Mouse (Mus musculus): ENCODE measurements around the gene Gm5767. TPM values are rescaled to one million over a fixed set of nuclear protein-coding genes. Genes with fewer than 3 reads are reported as not detected.

Gm5767 gene
- total and polyA plus RNA-seq, 3 experiments = not detected

DNA sequence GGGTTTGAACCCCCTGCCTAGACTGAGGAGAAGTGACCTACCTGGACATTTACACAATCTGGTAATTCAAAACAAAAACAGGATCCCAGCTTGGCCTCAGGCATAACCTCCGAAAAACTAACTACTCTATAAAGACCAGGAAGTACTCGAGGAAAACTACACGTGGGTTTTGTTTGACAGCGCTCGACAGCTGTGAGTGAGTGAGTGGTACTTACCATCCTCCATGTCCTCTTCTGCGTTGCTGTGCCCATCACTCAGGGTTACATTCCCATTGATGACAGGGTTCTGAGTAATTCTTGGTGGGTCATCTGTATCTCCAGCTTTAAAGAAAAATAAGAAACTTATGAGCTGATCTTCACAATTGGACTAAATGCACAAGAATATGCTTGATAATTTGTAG is 35.7 kb downstream of the Gm5767 start:
- no peaks in the 10 kb centered on the region for H3K4me1 ChIP-seq (ENCODE audit: control insufficient read depth in 1 of 2, insufficient read depth in 2 of 2, low read length in 2 of 2)

DNA sequence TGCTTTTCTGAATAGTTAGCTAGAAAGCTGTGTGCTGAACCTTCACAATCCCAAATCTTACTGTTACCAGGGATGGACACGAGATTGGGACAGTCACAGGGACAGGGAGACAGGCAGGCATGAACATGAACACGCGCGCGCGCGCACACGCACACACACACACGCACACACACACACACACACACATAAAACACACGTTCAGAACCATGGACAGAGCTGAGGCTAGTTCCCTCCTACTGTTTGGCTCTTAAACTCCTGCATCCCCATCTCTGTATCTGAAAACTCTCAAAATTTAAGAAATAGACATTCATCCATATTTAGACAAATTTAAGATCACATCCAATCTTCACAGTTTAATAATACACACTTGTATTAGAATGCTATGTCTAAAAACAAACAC is 37.2 kb downstream of the Gm5767 start:
- TF ChIP-seq HCFC1 (IDR thresholded peaks at IDR 0.05; ENCODE audit: low read depth, low read length) = no peak
- peak; percentile 74; the same call in 1 of the 2 replicates for TF ChIP-seq SIN3A (IDR thresholded peaks at IDR 0.05; ENCODE audit: low read length)
- DNase-seq (ENCODE audit: low read depth, low spot score) = peak; percentile 57
- Histone ChIP-seq H3K36me3 (ENCODE audit: control insufficient read depth in 1 of 2, insufficient read depth in 2 of 2, low read length in 2 of 2) (peaks cover 0 to 30% of the 10 kb centered on the region in 2 experiments; a peak in 3 of 4 replicates), H3K27me3 (ENCODE audit: control insufficient read depth in 1 of 2, insufficient read depth in 2 of 2, low read length in 2 of 2) (no peaks in the 10 kb centered on the region), H3K79me2 (ENCODE audit: control insufficient read depth, insufficient read depth, low read length, poor library complexity) (peaks cover 64% of the 10 kb centered on the region), H3K9ac (ENCODE audit: control insufficient read depth, low read depth, low read length, poor library complexity, severe bottlenecking) (no peak overlapping the region), H3K9me3 (replicated peaks; ENCODE audit: insufficient read depth, low read length) (no peaks in the 10 kb centered on the region), H3K27ac (ENCODE audit: control insufficient read depth, low read depth, low read length) (no peak overlapping the region), H3K4me3 (ENCODE audit: control insufficient read depth in 1 of 2, insufficient read depth in 1 of 2, low read depth in 2 of 2, low read length in 2 of 2) (no peak overlapping the region), H3K4me1 (ENCODE audit: control insufficient read depth in 1 of 2, insufficient read depth in 2 of 2, low read length in 2 of 2) (no peaks in the 10 kb centered on the region)

More for the DNA sequence above, 35.7 kb downstream of the Gm5767 start:
- Histone ChIP-seq H3K4me3 (ENCODE audit: control insufficient read depth in 1 of 2, insufficient read depth in 1 of 2, low read depth in 2 of 2, low read length in 2 of 2) (no peak overlapping the region), H3K9me3 (replicated peaks; ENCODE audit: insufficient read depth, low read length) (no peaks in the 10 kb centered on the region), H3K27me3 (ENCODE audit: control insufficient read depth in 1 of 2, insufficient read depth in 2 of 2, low read length in 2 of 2) (no peaks in the 10 kb centered on the region), H3K9ac (ENCODE audit: control insufficient read depth, low read depth, low read length, poor library complexity, severe bottlenecking) (no peak overlapping the region), H3K79me2 (ENCODE audit: control insufficient read depth, insufficient read depth, low read length, poor library complexity) (peaks cover 50% of the 10 kb centered on the region), H3K27ac (ENCODE audit: control insufficient read depth, low read depth, low read length) (no peak overlapping the region), H3K36me3 (ENCODE audit: control insufficient read depth in 1 of 2, insufficient read depth in 2 of 2, low read length in 2 of 2) (peaks cover 0 to 37% of the 10 kb centered on the region in 2 experiments; a peak in 2 of 4 replicates)
- no peak for DNase-seq (ENCODE audit: low read depth, low spot score)
- no peak for TF ChIP-seq MYB (IDR thresholded peaks at IDR 0.05; ENCODE audit: low read depth, low read length)
- no peak for TF ChIP-seq POLR2AphosphoS2 (IDR thresholded peaks at IDR 0.05; ENCODE audit: low read length)
- TF ChIP-seq KAT2A (conservative IDR thresholded peaks at IDR 0.05; ENCODE audit: low read depth, low read length) = no peak
- TF ChIP-seq HCFC1 (IDR thresholded peaks at IDR 0.05; ENCODE audit: low read depth, low read length) = no peak
- no peak for TF ChIP-seq CHD2 (IDR thresholded peaks at IDR 0.05; ENCODE audit: low read length)
- no peak for TF ChIP-seq USF2 (IDR thresholded peaks at IDR 0.05; ENCODE audit: borderline replicate concordance in 1 of 2, insufficient read depth in 1 of 2, low read depth in 1 of 2, low read length in 2 of 2)
- TF ChIP-seq BHLHE40 (IDR thresholded peaks at IDR 0.05; ENCODE audit: borderline replicate concordance, low read depth, low read length) = no peak
- TF ChIP-seq ZMIZ1 (IDR thresholded peaks at IDR 0.05; ENCODE audit: low read depth, low read length) = no peak
- no peak for TF ChIP-seq ZKSCAN1 (IDR thresholded peaks at IDR 0.05; ENCODE audit: low read depth, low read length)
- no peak for TF ChIP-seq ZNF384 (IDR thresholded peaks at IDR 0.05; ENCODE audit: low read depth, low read length)
- TF ChIP-seq MAX (IDR thresholded peaks at IDR 0.05; ENCODE audit: low read length) = no peak
- TF ChIP-seq SIN3A (IDR thresholded peaks at IDR 0.05; ENCODE audit: low read length) = no peak

DNA sequence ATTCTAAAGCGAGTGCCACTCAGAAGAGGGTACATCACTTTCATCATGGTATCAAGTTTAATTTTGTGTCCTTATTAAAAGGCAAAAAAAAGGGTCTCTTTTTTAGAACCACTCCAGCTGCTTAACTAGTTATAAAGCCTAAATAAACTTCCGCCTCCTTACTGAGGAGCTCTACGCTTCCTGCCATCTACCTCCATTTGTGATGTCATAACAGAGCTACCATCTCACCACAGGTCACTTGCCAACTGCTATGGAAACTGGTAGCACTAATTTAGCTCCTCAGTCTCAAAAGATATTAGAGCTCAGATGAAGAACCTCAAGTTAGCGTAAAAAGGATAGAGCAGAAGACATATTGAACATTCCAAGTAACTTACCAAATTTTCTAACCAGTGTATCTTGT is 39.9 kb downstream of the Gm5767 start:
- H3K4me1 ChIP-seq (ENCODE audit: control insufficient read depth in 1 of 2, insufficient read depth in 2 of 2, low read length in 2 of 2) = peaks cover under 1 to 2% of the 10 kb centered on the region in 2 experiments; a peak in 3 of 4 replicates
- H3K79me2 ChIP-seq (ENCODE audit: control insufficient read depth, insufficient read depth, low read length, poor library complexity) = peaks cover 88% of the 10 kb centered on the region
- H3K9me3 ChIP-seq (replicated peaks; ENCODE audit: insufficient read depth, low read length) = no peaks in the 10 kb centered on the region
- no peaks in the 10 kb centered on the region for H3K27me3 ChIP-seq (ENCODE audit: control insufficient read depth in 1 of 2, insufficient read depth in 2 of 2, low read length in 2 of 2)
- peaks cover 7 to 25% of the 10 kb centered on the region in 2 experiments for H3K36me3 ChIP-seq (ENCODE audit: control insufficient read depth in 1 of 2, insufficient read depth in 2 of 2, low read length in 2 of 2)
- no peak overlapping the region for H3K27ac ChIP-seq (ENCODE audit: control insufficient read depth, low read depth, low read length)
- TF ChIP-seq HCFC1 (IDR thresholded peaks at IDR 0.05; ENCODE audit: low read depth, low read length) (no peak), RCOR1 (IDR thresholded peaks at IDR 0.05; ENCODE audit: low read depth, low read length) (no peak), MEF2A (IDR thresholded peaks at IDR 0.05; ENCODE audit: extremely low read depth, insufficient replicate concordance, low read depth, low read length, poor library complexity, severe bottlenecking) (no peak), CTCF (IDR thresholded peaks at IDR 0.05 in 2 of 3, conservative IDR thresholded peaks at IDR 0.05 in 1 of 3; ENCODE audit: control insufficient read depth in 1 of 3, insufficient read depth in 1 of 3, low read depth in 2 of 3, low read length in 3 of 3, poor library complexity in 1 of 3, severe bottlenecking in 1 of 3) (no peak), ZC3H11A (IDR thresholded peaks at IDR 0.05; ENCODE audit: low read depth, low read length) (no peak), JUND (IDR thresholded peaks at IDR 0.05; ENCODE audit: low read depth, low read length) (no peak), TBP (IDR thresholded peaks at IDR 0.05; ENCODE audit: low read depth, low read length) (no peak), ZNF384 (IDR thresholded peaks at IDR 0.05; ENCODE audit: low read depth, low read length) (no peak), NRF1 (IDR thresholded peaks at IDR 0.05; ENCODE audit: insufficient read depth, low read depth, low read length, poor library complexity, severe bottlenecking) (no peak), MAFK (IDR thresholded peaks at IDR 0.05; ENCODE audit: borderline replicate concordance, low read depth, low read length) (no peak), EP300 (IDR thresholded peaks at IDR 0.05; ENCODE audit: low read depth in 1 of 2, low read length in 2 of 2) (no peak), MYC (IDR thresholded peaks at IDR 0.05; ENCODE audit: low read depth, low read length) (no peak)
- no peak overlapping the region for H3K9ac ChIP-seq (ENCODE audit: control insufficient read depth, low read depth, low read length, poor library complexity, severe bottlenecking)
- no peak for DNase-seq (ENCODE audit: low read depth, low spot score)
- no peak overlapping the region for H3K4me3 ChIP-seq (ENCODE audit: control insufficient read depth in 1 of 2, insufficient read depth in 1 of 2, low read depth in 2 of 2, low read length in 2 of 2)
